Comparison of ENCODE assay signal across 8 mouse cellular contexts in genomic region chr6:137649068-137649480, GRCm38 (mm10). TPM values are rescaled to one million over a fixed set of nuclear protein-coding genes. Genes with fewer than 3 reads are reported as not detected.
A peak's percentile ranks its signal among the peaks of the same experiment; 100 is the strongest.
DNase-seq lines count a peak whose midpoint lies in the region; ATAC-seq and TF ChIP-seq lines count a peak whose summit lies in the region.

No protein-coding gene starts in this region.

- no peak for TF ChIP-seq EP300 in ES-Bruce4 (IDR thresholded peaks at IDR 0.05; ENCODE audit: insufficient read depth, low read depth, low read length)

- H3K36me3 ChIP-seq in ES-Bruce4 (ENCODE audit: control insufficient read depth, insufficient read depth, low read length, poor library complexity, severe bottlenecking) = no peaks in the 10 kb centered on the region
- H3K36me3 ChIP-seq in hindbrain, embryonic 10.5 days = no peaks in the 10 kb centered on the region
- no peaks in the 10 kb centered on the region for H3K36me3 ChIP-seq in lung, embryonic 16.5 days (ENCODE audit: control insufficient read depth, insufficient read depth, low read length)

- no peak for TF ChIP-seq POLR2A in ES-Bruce4 (IDR thresholded peaks at IDR 0.05; ENCODE audit: insufficient read depth, low read length)
- TF ChIP-seq POLR2A in cerebellum, adult 2 months (IDR thresholded peaks at IDR 0.05; ENCODE audit: borderline replicate concordance, insufficient read depth, low read length) = peak; percentile 28; the same call in 1 of the 2 replicates

- H3K27me3 ChIP-seq in ES-Bruce4 (ENCODE audit: control insufficient read depth, insufficient read depth, low read length, poor library complexity, severe bottlenecking) = peaks cover 2% of the 10 kb centered on the region; the same call in 1 of the 2 replicates
- no peaks in the 10 kb centered on the region for H3K27me3 ChIP-seq in cerebellum, adult 2 months (ENCODE audit: control insufficient read depth, insufficient read depth, low read length)
- peaks cover 33% of the 10 kb centered on the region for H3K27me3 ChIP-seq in hindbrain, embryonic 10.5 days (ENCODE audit: insufficient read depth, poor library complexity, severe bottlenecking)
- H3K27me3 ChIP-seq in lung, embryonic 16.5 days (ENCODE audit: control insufficient read depth, insufficient read depth, low read depth, low read length) = no peaks in the 10 kb centered on the region

- ATAC-seq in lung, embryonic 16.5 days (ENCODE audit: low read depth) = peak; percentile 87

- H3K27ac ChIP-seq in ES-Bruce4 (ENCODE audit: insufficient read depth, low read length) = no peak overlapping the region
- H3K27ac ChIP-seq in cerebellum, adult 2 months (ENCODE audit: insufficient read depth, low read length) = peak overlapping the region; percentile 90
- peak overlapping the region; percentile 81 for H3K27ac ChIP-seq in hindbrain, embryonic 10.5 days
- peak overlapping the region; percentile 49 for H3K27ac ChIP-seq in lung, embryonic 16.5 days (ENCODE audit: low read length)

- no peak for TF ChIP-seq CTCF in ES-Bruce4 (IDR thresholded peaks at IDR 0.05; ENCODE audit: low read depth, low read length)
- TF ChIP-seq CTCF in cerebellum, adult 2 months (IDR thresholded peaks at IDR 0.05; ENCODE audit: borderline replicate concordance, insufficient read depth, low read depth, low read length) = peak; percentile 39; the same call in 1 of the 2 replicates

- DNase-seq in cerebellum, adult 2 months = peak; percentile 87 to 88
- peak; percentile 49 to 84 for DNase-seq in frontal cortex, adult 2 months (ENCODE audit: extremely low spot score in 1 of 2, low spot score in 1 of 2)
- peak; percentile 78 for DNase-seq in hindbrain, embryonic 10.5 days (ENCODE audit: low spot score)
- peak; percentile 87 to 94 for DNase-seq in layer of hippocampus, postnatal 10 days (ENCODE audit: low spot score in 2 of 2)
- peak; percentile 75 for DNase-seq in ovary, postnatal 14 days (ENCODE audit: low spot score)
- peak; percentile 11 to 37 for DNase-seq in thymus, postnatal 10 days (ENCODE audit: low spot score in 2 of 2)

- peak overlapping the region; percentile 89 for H3K4me3 ChIP-seq in ES-Bruce4 (ENCODE audit: low read depth, low read length)
- H3K4me3 ChIP-seq in cerebellum, adult 2 months (replicated peaks; ENCODE audit: insufficient read depth, low read depth, low read length) = peak overlapping the region; percentile 92
- peak overlapping the region; percentile 82 for H3K4me3 ChIP-seq in hindbrain, embryonic 10.5 days
- peak overlapping the region; percentile 85 for H3K4me3 ChIP-seq in lung, embryonic 16.5 days (ENCODE audit: low read length)

- H3K4me2 ChIP-seq in lung, embryonic 16.5 days (ENCODE audit: low read depth, low read length) = peak overlapping the region; percentile 98

- no peaks in the 10 kb centered on the region for H3K9me3 ChIP-seq in ES-Bruce4 (replicated peaks; ENCODE audit: control insufficient read depth, insufficient read depth, low read length, poor library complexity, severe bottlenecking)
- H3K9me3 ChIP-seq in hindbrain, embryonic 10.5 days = no peaks in the 10 kb centered on the region
- no peaks in the 10 kb centered on the region for H3K9me3 ChIP-seq in lung, embryonic 16.5 days (ENCODE audit: control insufficient read depth, low read length)

- H3K9ac ChIP-seq in ES-Bruce4 (ENCODE audit: low read depth, poor library complexity, severe bottlenecking) = peak overlapping the region; percentile 92
- peak overlapping the region; percentile 89 for H3K9ac ChIP-seq in lung, embryonic 16.5 days (ENCODE audit: low read length)

- peaks cover 1% of the 10 kb centered on the region for H3K4me1 ChIP-seq in ES-Bruce4 (ENCODE audit: control insufficient read depth, insufficient read depth, low read length)
- H3K4me1 ChIP-seq in cerebellum, adult 2 months (ENCODE audit: control insufficient read depth, insufficient read depth, low read length) = peaks cover 9% of the 10 kb centered on the region
- H3K4me1 ChIP-seq in hindbrain, embryonic 10.5 days (replicated peaks) = peaks cover 10% of the 10 kb centered on the region
- peaks cover 10% of the 10 kb centered on the region; the same call in 1 of the 2 replicates for H3K4me1 ChIP-seq in lung, embryonic 16.5 days (replicated peaks; ENCODE audit: control insufficient read depth, insufficient read depth, low read length)

- under 1% methylated on average over 49 of the region's 51 CpGs for WGBS in cerebellum, adult 2 months
- under 1% methylated on average over 51 of the region's 51 CpGs for WGBS in hindbrain, embryonic 10.5 days
- 0% methylated on average over 27 of the region's 51 CpGs for WGBS in lung, embryonic 16.5 days

RNA-seq across cellular contexts. Expression of gene Eps8, which starts 5.6 kb away (rescaled TPM):
- 17.7 and 25.2 TPM in 2 replicates for polyA plus RNA-seq in ES-Bruce4 (2011; ENCODE audit: insufficient read depth, insufficient read length, low read depth, missing spikeins)
- polyA plus RNA-seq in cerebellum, adult 2 months (2012; rRNA removed) = 50.4 and 59.4 TPM in 2 replicates
- 24.4 and 27.9 TPM in 2 replicates for polyA plus RNA-seq in frontal cortex, adult 2 months (2012; rRNA removed)
- polyA plus RNA-seq in hindbrain, embryonic 10.5 days (2016; fragmentation: Nextera tagmentation; extraction: Ambion mirVana) = 4.5 and 5.8 TPM in 2 replicates
- total RNA-seq in layer of hippocampus, postnatal 10 days (2021) = 10 to 100 TPM; 55.5 to 58.6 TPM
- 31.7 and 33.4 TPM in 2 replicates for polyA plus RNA-seq in lung, embryonic 16.5 days (2015; fragmentation: Nextera tagmentation; extraction: Ambion mirVana)

Comparison
In these comparisons a context has a peak if more than half of its experiments do, and no peak if none do; other contexts are left out.
1. DNase-seq: peak in every context shown above with its lines; median percentile 90 in layer of hippocampus, postnatal 10 days; 88 in cerebellum, adult 2 months; 78 in hindbrain, embryonic 10.5 days; 75 in ovary, postnatal 14 days; 66 in frontal cortex, adult 2 months; 24 in thymus, postnatal 10 days.